Mouse (Mus musculus) forebrain, embryonic 16.5 days (tissue): Measurements from ENCODE around the gene Aplp2. TPM values are rescaled to one million over a fixed set of nuclear protein-coding genes. Genes with fewer than 3 reads are reported as not detected.

Source experiments
- ATAC-seq: fragments of 200-750 bp; cut with Nextera tagmentation; 2 replicates; pipeline ENCODE4 v1.8.0; 2017; ENCODE audit warnings: mild to moderate bottlenecking, moderate library complexity
- H3K27ac ChIP-seq: fragments of 300-500 bp; sonication (generic); 2 replicates; pipeline ENCODE4 v1.5.1; 2014; ENCODE audit warnings: low read length, control low read depth
- H3K27me3 ChIP-seq: fragments of 300-500 bp; sonication (generic); replicated peaks from 2 replicates; pipeline ENCODE4 v1.6.1; 2014; ENCODE audit warnings: low read length; ENCODE audit not compliant: control insufficient read depth, insufficient read depth
- H3K36me3 ChIP-seq: fragments of 300-500 bp; sonication (generic); 2 replicates; pipeline ENCODE4 v1.6.1; 2014; ENCODE audit not compliant: control insufficient read depth, insufficient read depth
- H3K4me1 ChIP-seq: fragments of 300-500 bp; sonication (generic); replicated peaks from 2 replicates; pipeline ENCODE4 v1.6.1; 2014; ENCODE audit warnings: low read length; ENCODE audit not compliant: control insufficient read depth, insufficient read depth
- H3K4me2 ChIP-seq: fragments of 300-500 bp; sonication (generic); 2 replicates; pipeline ENCODE4 v1.6.1; 2014; ENCODE audit warnings: mild to moderate bottlenecking, low read length, control low read depth
- H3K4me3 ChIP-seq: fragments of 300-500 bp; sonication (generic); replicated peaks from 2 replicates; pipeline ENCODE4 v1.5.1; 2014; ENCODE audit warnings: mild to moderate bottlenecking, low read length, control low read depth
- H3K9ac ChIP-seq: fragments of 300-500 bp; sonication (generic); replicated peaks from 2 replicates; pipeline ENCODE4 v1.6.1; 2014; ENCODE audit warnings: low read depth, low read length, control low read depth
- H3K9me3 ChIP-seq: fragments of 300-500 bp; sonication (generic); 2 replicates; pipeline ENCODE4 v1.6.1; 2016; ENCODE audit warnings: low read length; ENCODE audit not compliant: control insufficient read depth
- WGBS: fragments of 180-500 bp; shearing (Covaris S2); extraction: QIAGEN DNeasy Blood & Tissue Kit; methylation state at CpG from one replicate; pipeline ENCODE4 v1.1.7; 2014; 5-methylcytosine and 5-hydroxymethylcytosine counted together
- polyA plus RNA-seq: library from polyadenylated mRNA; unstranded; fragments of >200 nt; fragmentation: Nextera tagmentation; extraction: Ambion mirVana; gene quantifications from 2 replicates; pipeline ENCODE4 v1.2.1, GENCODE M21; 2015

Aplp2 gene
- polyA plus RNA-seq, 1 experiment from 2014 or later = 275 TPM

- no peak for ATAC-seq
- no peak overlapping the region for H3K9ac ChIP-seq
- H3K36me3 ChIP-seq = no peaks in the 10 kb centered on the region
- H3K9me3 ChIP-seq = no peaks in the 10 kb centered on the region
- H3K4me3 ChIP-seq = no peak overlapping the region
- WGBS = 77% methylated on average over 8 of the region's 8 CpGs
- H3K4me1 ChIP-seq = no peaks in the 10 kb centered on the region
- no peak overlapping the region for H3K27ac ChIP-seq
- H3K27me3 ChIP-seq = no peaks in the 10 kb centered on the region
- no peak overlapping the region for H3K4me2 ChIP-seq
These were observed 36.0 kb upstream of the Aplp2 start for GRCm38 (mm10) chr9:31247447-31248220.

- no peak for ATAC-seq
- Histone ChIP-seq H3K27ac (no peak overlapping the region), H3K9ac (no peak overlapping the region), H3K4me1 (no peaks in the 10 kb centered on the region), H3K36me3 (no peaks in the 10 kb centered on the region), H3K4me3 (no peak overlapping the region), H3K4me2 (no peak overlapping the region), H3K9me3 (no peaks in the 10 kb centered on the region), H3K27me3 (no peaks in the 10 kb centered on the region)
- 68% methylated on average over 6 of the region's 6 CpGs for WGBS
These were observed 34.8 kb upstream of the Aplp2 start for GRCm38 (mm10) chr9:31246421-31246820.

GRCm38 (mm10) chr9:31245006-31245405 is 33.4 kb upstream of the Aplp2 start:
- Histone ChIP-seq H3K9ac (no peak overlapping the region), H3K36me3 (no peaks in the 10 kb centered on the region), H3K27me3 (no peaks in the 10 kb centered on the region), H3K27ac (no peak overlapping the region), H3K4me1 (no peaks in the 10 kb centered on the region), H3K9me3 (no peaks in the 10 kb centered on the region), H3K4me2 (no peak overlapping the region), H3K4me3 (no peak overlapping the region)
- WGBS = 94% methylated on average over 6 of the region's 6 CpGs
- ATAC-seq = no peak

GRCm38 (mm10) chr9:31243939-31244333 is 32.3 kb upstream of the Aplp2 start:
- Histone ChIP-seq H3K27me3 (no peaks in the 10 kb centered on the region), H3K4me1 (no peaks in the 10 kb centered on the region), H3K4me2 (no peak overlapping the region), H3K9ac (no peak overlapping the region), H3K9me3 (no peaks in the 10 kb centered on the region), H3K36me3 (no peaks in the 10 kb centered on the region), H3K27ac (no peak overlapping the region), H3K4me3 (no peak overlapping the region)
- 73% methylated on average over 5 of the region's 5 CpGs for WGBS
- ATAC-seq = no peak

GRCm38 (mm10) chr9:31243306-31243938 is 31.8 kb upstream of the Aplp2 start:
- 76% methylated on average over 18 of the region's 18 CpGs for WGBS
- H3K4me2 ChIP-seq = no peak overlapping the region
- H3K4me1 ChIP-seq = no peaks in the 10 kb centered on the region
- no peak overlapping the region for H3K4me3 ChIP-seq
- H3K36me3 ChIP-seq = no peaks in the 10 kb centered on the region
- H3K9me3 ChIP-seq = no peaks in the 10 kb centered on the region
- ATAC-seq = no peak
- no peak overlapping the region for H3K9ac ChIP-seq
- no peaks in the 10 kb centered on the region for H3K27me3 ChIP-seq
- H3K27ac ChIP-seq = no peak overlapping the region

- Histone ChIP-seq H3K4me3 (no peak overlapping the region), H3K9me3 (no peaks in the 10 kb centered on the region), H3K4me2 (no peak overlapping the region), H3K36me3 (no peaks in the 10 kb centered on the region), H3K4me1 (no peaks in the 10 kb centered on the region), H3K27ac (no peak overlapping the region), H3K27me3 (no peaks in the 10 kb centered on the region), H3K9ac (no peak overlapping the region)
- ATAC-seq = no peak
- 90% methylated on average over 7 of the region's 7 CpGs for WGBS
These were observed 29.6 kb upstream of the Aplp2 start for GRCm38 (mm10) chr9:31241208-31241699.

GRCm38 (mm10) chr9:31240522-31241207 is 29.1 kb upstream of the Aplp2 start:
- no peaks in the 10 kb centered on the region for H3K9me3 ChIP-seq
- H3K27ac ChIP-seq = no peak overlapping the region
- no peak overlapping the region for H3K9ac ChIP-seq
- WGBS = 89% methylated on average over 8 of the region's 8 CpGs
- no peaks in the 10 kb centered on the region for H3K36me3 ChIP-seq
- no peaks in the 10 kb centered on the region for H3K27me3 ChIP-seq
- no peak overlapping the region for H3K4me2 ChIP-seq
- H3K4me1 ChIP-seq = no peaks in the 10 kb centered on the region
- no peak for ATAC-seq
- H3K4me3 ChIP-seq = no peak overlapping the region

GRCm38 (mm10) chr9:31239551-31239950 is 27.9 kb upstream of the Aplp2 start:
- WGBS = 90% methylated on average over 2 of the region's 2 CpGs
- Histone ChIP-seq H3K4me2 (no peak overlapping the region), H3K36me3 (no peaks in the 10 kb centered on the region)

GRCm38 (mm10) chr9:31238526-31238925 is 26.9 kb upstream of the Aplp2 start:
- H3K4me1 ChIP-seq = peaks cover 2% of the 10 kb centered on the region; the same call in 1 of the 2 replicates
- no peaks in the 10 kb centered on the region for H3K36me3 ChIP-seq
- no peak overlapping the region for H3K4me2 ChIP-seq
- no peak overlapping the region for H3K4me3 ChIP-seq
- 86% methylated on average over 2 of the region's 2 CpGs for whole genome bisulfite sequencing
- no peak overlapping the region for H3K9ac ChIP-seq
- no peak for ATAC-seq
- H3K9me3 ChIP-seq = no peaks in the 10 kb centered on the region
- no peaks in the 10 kb centered on the region for H3K27me3 ChIP-seq
- no peak overlapping the region for H3K27ac ChIP-seq

More at GRCm38 (mm10) chr9:31239551-31239950, 27.9 kb upstream of the Aplp2 start:
- Histone ChIP-seq H3K9me3 (no peaks in the 10 kb centered on the region), H3K4me1 (peaks cover 2% of the 10 kb centered on the region; the same call in 1 of the 2 replicates), H3K27ac (no peak overlapping the region), H3K27me3 (no peaks in the 10 kb centered on the region), H3K4me3 (no peak overlapping the region), H3K9ac (no peak overlapping the region)
- ATAC-seq = no peak
